Mouse (Mus musculus): ENCODE results near the gene Anxa6. TPM values are rescaled to one million over a fixed set of nuclear protein-coding genes. Genes with fewer than 3 reads are reported as not detected.

The Anxa6 gene
- total RNA-seq, 4 experiments from 2014 or later: 160 to 179 (median 170) TPM

GRCm38 (mm10) chr11:54929744-54930143 is 103.5 kb downstream of the Anxa6 start:
- DNase-seq (ENCODE audit: low spot score in 2 of 2): no peak

- no peak for DNase-seq (ENCODE audit: low spot score in 2 of 2)
These were observed 104.0 kb downstream of the Anxa6 start for GRCm38 (mm10) chr11:54929290-54929689.

Other genes starting within 250 kb of the Anxa6 start
- 10 to 100 TPM; 13.2 to 20.5 (median 17.6) TPM for gene Cdc42se2, start 245.8 kb downstream of the Anxa6 start, total RNA-seq (2022)
- gene Lyrm7, start 172.5 kb downstream of the Anxa6 start, total RNA-seq (2022): 10 to 100 TPM; 15.1 to 22.3 (median 19.5) TPM
- gene Hint1, start 167.1 kb downstream of the Anxa6 start, total RNA-seq (2022): 100 to 1,000 TPM; 154 to 257 (median 186) TPM
- gene Gpx3, start 131.0 kb downstream of the Anxa6 start, total RNA-seq (2022): 100 to 1,000 TPM in 2 of 4 experiments, 10 to 100 TPM in 2; 56.1 to 401 (median 118) TPM
- 10 to 100 TPM; 33.2 to 42.3 (median 37.1) TPM for gene Tnip1, start 70.5 kb downstream of the Anxa6 start, total RNA-seq (2022)
- 1 to 10 TPM; 1.8 to 4.2 (median 3.3) TPM for gene Ccdc69, start 44.7 kb upstream of the Anxa6 start, total RNA-seq (2022)
- gene Gm2a, start 64.7 kb upstream of the Anxa6 start, total RNA-seq (2022): 1 to 10 TPM; 6.2 to 9.2 (median 7.5) TPM
- not detected for gene Slc36a3, start 118.3 kb upstream of the Anxa6 start, total RNA-seq (2022)
- 1 to 10 TPM in 2 of 4 experiments, under 1 TPM in 2; 0.36 to 1.2 (median 0.80) TPM for gene Slc36a2, start 151.6 kb upstream of the Anxa6 start, total RNA-seq (2022)
- gene Slc36a1, start 170.9 kb upstream of the Anxa6 start, total RNA-seq (2022): 1 to 10 TPM; 5.4 to 9.4 (median 5.9) TPM